Mouse (Mus musculus) urinary bladder, postnatal 4 days (tissue): ENCODE measurements around the gene Bicral.

Source experiments
- DNase-seq, 2 experiments: peaks; one replicate each; pipeline ENCODE4 v3.0.0; 2021 to 2022; ENCODE audit warnings: low spot score in 2 of 2

Bicral gene

GRCm38 (mm10) chr17:46843716-46844115 is 14.6 kb downstream of the Bicral start:
- DNase-seq: no peak

GRCm38 (mm10) chr17:46843022-46843421 is 15.3 kb downstream of the Bicral start:
- DNase-seq: no peak

DNA sequence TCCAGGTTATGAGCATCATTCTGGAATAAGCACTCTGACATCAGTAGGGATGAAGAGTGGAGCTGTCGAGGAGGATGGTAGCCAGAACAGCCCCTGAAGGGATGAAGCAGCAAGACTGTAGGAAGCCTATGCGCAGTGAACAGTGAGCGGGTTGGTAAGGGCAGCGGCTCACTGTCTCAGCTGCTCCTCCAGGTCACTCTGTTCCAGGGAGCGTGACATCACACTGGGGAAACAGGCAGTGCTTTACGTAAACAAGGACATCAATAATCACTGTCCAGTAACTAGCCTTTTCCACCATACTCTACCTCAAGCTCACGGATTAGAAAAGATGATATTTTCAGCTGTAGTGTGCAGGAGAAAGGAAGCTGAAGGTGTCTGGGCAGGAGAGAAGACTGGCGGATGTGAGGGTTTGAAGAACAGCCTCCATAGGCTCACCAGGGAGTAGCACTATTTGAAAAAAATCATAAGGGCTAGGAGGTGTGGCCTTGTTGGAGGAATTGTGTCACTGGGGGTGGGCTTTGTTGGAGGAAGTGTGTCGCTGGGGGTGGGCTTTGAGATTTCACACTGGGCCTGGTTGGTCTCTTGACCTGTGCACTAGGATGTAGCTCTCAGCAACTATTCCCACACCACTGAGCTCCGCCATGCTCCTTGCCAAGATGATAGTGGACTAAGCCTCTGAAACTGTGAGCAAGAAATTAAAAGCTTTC is 17.8 kb downstream of the Bicral start:
- DNase-seq: no peak

- no peak for DNase-seq
Observed at GRCm38 (mm10) chr17:46838396-46838920, 19.8 kb downstream of the Bicral start.

GRCm38 (mm10) chr17:46837897-46838296 is 20.4 kb downstream of the Bicral start:
- DNase-seq: no peak

GRCm38 (mm10) chr17:46835093-46835715 is 23.1 kb downstream of the Bicral start:
- DNase-seq: no peak

- no peak for DNase-seq
Observed at GRCm38 (mm10) chr17:46832981-46833305, 25.3 kb downstream of the Bicral start.

GRCm38 (mm10) chr17:46832101-46832980 is 25.9 kb downstream of the Bicral start:
- no peak for DNase-seq

DNA sequence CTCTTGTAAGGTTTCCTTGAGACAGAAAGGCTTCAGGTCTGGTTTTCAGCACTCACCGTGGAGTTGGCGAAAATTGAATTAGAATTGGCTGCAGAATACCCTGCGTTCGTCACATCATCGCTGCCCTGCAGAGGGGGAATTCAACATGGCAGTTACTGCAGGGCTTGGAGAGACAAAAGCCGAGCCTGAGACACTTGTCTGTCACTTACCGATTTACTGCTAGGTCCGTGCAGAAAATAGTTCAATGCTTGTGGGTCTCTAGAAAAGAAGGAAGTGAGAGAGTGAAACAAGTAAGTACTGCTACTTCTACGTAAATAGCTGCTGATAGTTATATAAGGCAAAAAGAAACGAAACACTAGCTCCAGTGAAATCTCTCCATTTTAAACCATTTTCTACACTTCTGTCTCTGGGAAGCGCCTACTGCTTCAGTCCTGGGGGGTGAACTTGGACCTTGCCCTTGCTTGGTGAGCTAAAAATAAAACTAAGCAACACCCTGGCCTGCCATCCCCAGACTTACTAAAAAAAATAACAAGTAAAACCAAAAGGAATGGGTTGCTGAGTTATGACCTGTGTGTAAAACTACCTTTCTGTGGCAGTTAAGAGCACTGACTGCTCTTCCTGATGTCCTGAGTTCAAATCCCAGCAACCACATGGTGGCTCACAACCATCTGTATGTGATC is 28.3 kb downstream of the Bicral start:
- no peak for DNase-seq

DNA sequence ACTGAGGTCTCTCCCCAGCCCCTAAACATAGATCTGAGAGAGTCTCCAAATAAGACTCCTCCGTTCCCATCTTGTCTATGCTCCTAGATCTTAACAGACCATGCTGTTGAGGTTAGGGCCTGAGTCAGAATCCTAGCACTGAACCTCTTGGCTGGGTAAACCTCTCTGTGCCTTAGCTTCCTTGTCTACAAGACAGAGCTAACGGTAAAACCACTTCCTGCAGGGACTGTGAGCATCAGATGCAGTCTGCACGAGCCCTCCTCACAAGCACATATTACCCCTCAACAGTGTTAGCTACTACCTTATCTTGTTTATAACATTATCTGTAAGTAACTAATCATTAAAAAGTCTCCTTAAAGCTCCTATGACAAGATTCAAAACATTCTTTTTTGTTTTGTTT is 29.3 kb downstream of the Bicral start:
- no peak for DNase-seq

GRCm38 (mm10) chr17:46823091-46823490 is 35.2 kb downstream of the Bicral start:
- no peak for DNase-seq

- DNase-seq: no peak
Observed at GRCm38 (mm10) chr17:46820628-46821027, 37.7 kb downstream of the Bicral start.

DNA sequence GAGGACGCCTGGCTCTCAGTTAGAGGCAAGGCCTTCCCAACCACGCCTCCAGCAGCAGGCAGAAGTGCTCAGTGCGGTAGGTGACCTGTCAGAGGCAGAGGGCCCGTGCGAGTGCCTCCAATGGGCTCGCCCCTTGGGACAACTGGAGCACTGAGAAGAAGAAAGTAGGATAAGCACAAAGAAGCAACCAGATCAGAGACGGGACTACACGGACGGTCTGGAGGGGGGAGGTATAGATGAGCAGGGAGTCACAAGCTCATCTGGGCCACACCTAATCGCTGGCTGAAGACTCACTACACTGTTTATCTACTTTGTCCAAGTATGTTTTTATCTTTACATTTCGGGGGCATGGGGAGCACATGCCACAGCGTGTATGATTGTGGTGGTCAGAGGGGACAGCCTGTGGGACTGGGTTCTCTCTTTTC is 40.5 kb downstream of the Bicral start:
- no peak for DNase-seq

DNA sequence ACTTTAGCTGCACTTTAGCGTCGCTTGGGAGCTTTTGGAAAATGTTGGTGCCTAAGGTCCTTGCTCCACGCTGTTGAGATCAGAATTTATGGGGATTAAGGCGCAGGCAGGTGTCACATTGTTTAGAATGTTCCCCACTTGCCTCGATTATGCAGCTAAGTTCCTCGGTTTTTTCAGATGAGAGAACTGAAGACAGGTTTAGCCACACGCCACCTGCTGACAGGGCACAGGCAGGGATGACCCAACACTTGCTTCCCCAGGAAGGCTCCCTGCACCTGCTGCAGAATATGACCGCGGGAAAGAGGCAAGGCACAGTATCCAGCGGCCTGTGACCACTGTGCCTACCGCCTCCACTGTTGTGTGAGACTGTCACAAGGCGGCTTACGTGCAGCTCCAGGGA is 42.0 kb downstream of the Bicral start:
- DNase-seq: no peak

GRCm38 (mm10) chr17:46814497-46814896 is 43.8 kb downstream of the Bicral start:
- no peak for DNase-seq

- DNase-seq: no peak
Observed at GRCm38 (mm10) chr17:46813637-46814036, 44.6 kb downstream of the Bicral start.

GRCm38 (mm10) chr17:46812442-46812841 is 45.8 kb downstream of the Bicral start:
- no peak for DNase-seq

GRCm38 (mm10) chr17:46810672-46811071 is 47.6 kb downstream of the Bicral start:
- no peak for DNase-seq

DNA sequence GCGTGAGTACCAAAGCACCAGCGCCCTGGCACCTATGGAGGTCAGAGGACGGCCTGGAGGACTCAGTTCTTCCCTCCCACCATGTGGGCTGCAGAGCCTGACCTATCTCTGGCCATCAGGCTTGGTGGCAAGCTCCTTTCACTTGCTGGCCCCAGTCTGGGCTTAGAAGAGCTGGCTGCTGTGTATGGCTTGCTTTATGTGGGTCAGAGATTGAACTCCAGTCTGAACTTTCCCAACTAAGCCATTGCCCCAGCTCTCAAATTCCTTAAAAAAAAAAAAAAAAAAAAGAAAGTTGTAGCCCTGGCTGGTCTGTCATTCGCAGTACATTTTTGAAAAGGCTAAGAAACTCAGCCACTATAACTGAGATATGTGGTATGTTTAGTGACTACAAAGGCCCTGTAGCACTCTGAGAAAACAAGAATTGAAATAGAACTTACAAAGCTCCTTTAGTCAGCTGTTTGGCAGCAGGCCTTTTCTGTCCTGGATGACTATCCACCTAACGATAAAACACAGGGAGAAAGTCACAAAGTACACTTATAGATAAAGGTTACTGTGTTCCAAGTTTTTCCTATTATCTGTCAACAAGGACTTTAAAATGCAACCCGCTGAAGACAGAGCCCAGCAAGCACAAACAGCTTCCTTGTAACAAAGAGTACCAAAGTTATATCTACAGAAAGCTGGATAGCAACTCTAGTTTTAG is 49.0 kb downstream of the Bicral start:
- DNase-seq: no peak

DNA sequence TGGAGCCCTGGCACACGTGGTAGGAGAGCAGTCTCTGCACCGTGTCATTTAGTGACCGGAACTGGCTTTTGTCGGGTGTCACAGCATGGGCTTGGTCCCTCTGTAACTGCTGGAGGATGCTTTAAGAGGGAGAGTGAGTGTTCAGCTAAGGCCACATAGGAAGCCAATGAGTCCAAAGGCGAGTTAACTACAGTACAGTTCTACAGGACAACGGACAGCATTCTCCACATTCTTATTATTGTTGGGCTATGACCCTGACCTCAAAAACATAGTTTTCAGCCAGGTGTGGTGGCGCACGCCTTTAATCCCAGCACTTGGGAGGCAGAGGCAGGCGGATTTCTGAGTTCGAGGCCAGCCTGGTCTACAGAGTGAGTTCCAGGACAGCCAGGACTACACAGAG is 49.9 kb downstream of the Bicral start:
- DNase-seq: no peak

DNA sequence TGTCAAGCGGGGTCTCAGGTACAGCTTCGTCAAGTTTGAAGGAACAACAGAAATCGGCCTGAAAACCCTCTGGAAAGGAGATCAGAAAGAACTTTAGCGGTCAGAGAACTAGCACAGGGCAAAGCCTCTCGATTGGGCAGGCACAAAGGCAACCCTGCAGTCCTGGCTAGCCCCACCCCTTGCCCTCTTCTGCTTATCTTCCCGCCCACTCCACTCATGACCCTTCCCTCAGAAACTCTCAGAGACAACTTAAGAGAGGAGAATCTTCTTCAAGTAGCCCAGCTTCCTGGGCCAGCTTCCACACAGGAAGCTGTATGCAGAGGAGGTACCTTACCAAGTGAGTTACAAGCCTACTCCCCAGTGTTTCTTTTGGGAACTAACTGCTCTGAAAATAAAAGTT is 56.5 kb downstream of the Bicral start:
- no peak for DNase-seq
